Mouse (Mus musculus) heart, adult 2 months (tissue): ENCODE data around the gene Snx9.

Source experiments
- CTCF ChIP-seq: fragments of 200-600 bp; IDR thresholded peaks from 2 replicates; pipeline ENCODE4 v1.8.1; 2022; ENCODE audit warnings: antibody characterized with exemption, mild to moderate bottlenecking, moderate library complexity
- EP300 ChIP-seq: fragments of 200-500 bp; IDR thresholded peaks from 2 replicates; pipeline ENCODE4 v1.6.1; 2011; ENCODE audit warnings: low read depth, low read length, control low read depth; ENCODE audit not compliant: insufficient read depth
- POLR2A ChIP-seq: fragments of 200-500 bp; IDR thresholded peaks from 2 replicates; pipeline ENCODE4 v1.6.1; 2011; ENCODE audit warnings: mild to moderate bottlenecking, low read depth, low read length, control low read depth; ENCODE audit not compliant: insufficient read depth

DNA sequence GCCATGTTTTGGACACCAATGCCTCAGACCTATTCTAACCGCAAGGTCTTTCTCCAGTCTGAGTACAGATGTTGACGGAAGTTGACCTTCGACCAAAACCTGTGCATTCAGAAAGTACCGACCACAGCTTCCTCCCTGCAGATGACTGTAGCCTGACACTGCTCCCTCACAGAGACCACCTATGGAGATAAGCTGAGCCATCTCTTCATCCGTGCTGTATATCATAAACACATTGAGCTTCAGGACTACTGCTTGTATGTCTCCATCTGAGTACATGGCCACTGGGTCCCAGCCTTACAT lies 38.5 kb upstream of the Snx9 start:
- TF ChIP-seq POLR2A (no peak), CTCF (no peak), EP300 (no peak)
